Mouse (Mus musculus) heart, adult 18-20 months (tissue): ENCODE results near the gene Rasal2. TPM values are rescaled to one million over a fixed set of nuclear protein-coding genes. Genes with fewer than 3 reads are reported as not detected.
A peak's percentile ranks its signal among the peaks of the same experiment; 100 is the strongest.

Source experiments
- DNase-seq, 2 experiments: peaks; one replicate each; pipeline ENCODE4 v3.0.0; 2021 to 2022; ENCODE audit warnings: mixed read lengths in 1 of 2
- total RNA-seq, 2 experiments: library from RNA; stranded (reverse); gene quantifications; 2 replicates each; pipeline ENCODE4 v1.2.3; 2021

The Rasal2 gene
- total RNA-seq, 2 experiments from 2014 or later = 19.8 to 23.9 TPM

- DNase-seq = peak in 1 of 2 experiments; percentile 18
These were observed 271.4 kb downstream of the Rasal2 start for GRCm38 (mm10) chr1:157141014-157141413.

- DNase-seq = no peak
These were observed 274.5 kb downstream of the Rasal2 start for GRCm38 (mm10) chr1:157137854-157138241.

- peak in 1 of 2 experiments; percentile 10 for DNase-seq
These were observed 275.1 kb downstream of the Rasal2 start for GRCm38 (mm10) chr1:157137132-157137853.

GRCm38 (mm10) chr1:157128219-157128618, 284.2 kb downstream of the Rasal2 start:
- peak; percentile 54 to 70 for DNase-seq

- no peak for DNase-seq
These were observed 288.6 kb downstream of the Rasal2 start for GRCm38 (mm10) chr1:157123836-157124235.

GRCm38 (mm10) chr1:157119168-157119567, 293.2 kb downstream of the Rasal2 start:
- DNase-seq = no peak

GRCm38 (mm10) chr1:157117440-157117839, 295.0 kb downstream of the Rasal2 start:
- DNase-seq = no peak

GRCm38 (mm10) chr1:157114492-157114891, 297.9 kb downstream of the Rasal2 start:
- DNase-seq = no peak

GRCm38 (mm10) chr1:157110287-157110835, 302.0 kb downstream of the Rasal2 start:
- DNase-seq = no peak

GRCm38 (mm10) chr1:157108580-157108979, 303.8 kb downstream of the Rasal2 start, which contains the start of gene Tex35:
Gene Tex35, minus strand, starts transcription at chr1:157108680.
- DNase-seq = no peak

GRCm38 (mm10) chr1:157101122-157101865, 311.1 kb downstream of the Rasal2 start:
- peak; percentile 55 to 73 for DNase-seq

- DNase-seq = no peak
These were observed 316.9 kb downstream of the Rasal2 start for GRCm38 (mm10) chr1:157095534-157095933.

- peak; percentile 36 to 48 for DNase-seq
These were observed 319.8 kb downstream of the Rasal2 start for GRCm38 (mm10) chr1:157092622-157093021.

- DNase-seq = no peak
These were observed 320.3 kb downstream of the Rasal2 start for GRCm38 (mm10) chr1:157092140-157092539.

- DNase-seq = no peak
These were observed 321.6 kb downstream of the Rasal2 start for GRCm38 (mm10) chr1:157090835-157091234.

- DNase-seq = peak; percentile 47 to 76
These were observed 326.0 kb downstream of the Rasal2 start for GRCm38 (mm10) chr1:157086097-157086994.

Other genes starting within 250 kb of the Rasal2 start
- gene Cryzl2, start 46.0 kb upstream of the Rasal2 start, total RNA-seq = 10 to 100 TPM; 11.7 to 13.9 TPM
- gene Sec16b, start 94.1 kb upstream of the Rasal2 start, total RNA-seq = under 1 TPM; 0.45 to 0.62 TPM